Mouse (Mus musculus) ES-Bruce4 (cell line): ENCODE results near the gene Tpcn1.

Source experiments
- CTCF ChIP-seq: IDR thresholded peaks from one replicate; pipeline ENCODE4 v1.8.1; 2011; ENCODE audit warnings: low read depth, low read length
- EP300 ChIP-seq: IDR thresholded peaks from 2 replicates; pipeline ENCODE4 v1.6.1; 2011; ENCODE audit warnings: low read depth, low read length; ENCODE audit not compliant: insufficient read depth
- POLR2A ChIP-seq: IDR thresholded peaks from one replicate; pipeline ENCODE4 v1.8.1; 2011; ENCODE audit warnings: low read length; ENCODE audit not compliant: insufficient read depth

- TF ChIP-seq POLR2A (no peak), CTCF (no peak), EP300 (no peak)
Measured at GRCm38 (mm10) chr5:120576781-120577301, 11.6 kb downstream of the Tpcn1 start.
